Mouse (Mus musculus) forebrain, embryonic 15.5 days (tissue): ENCODE measurements around the gene Mmp1b. TPM values are rescaled to one million over a fixed set of nuclear protein-coding genes. Genes with fewer than 3 reads are reported as not detected.
"Not testable (repeated sequence)": the region's sequence is repeated elsewhere in the genome, so short reads cannot be mapped to it uniquely, and the experiment has no call there.

ENCODE experiments used
- ATAC-seq: fragments of 200-750 bp; cut with Nextera tagmentation; replicated peaks from 2 replicates; pipeline ENCODE4 v1.8.0; 2017; ENCODE audit warnings: mild to moderate bottlenecking, moderate TSS enrichment, moderate library complexity
- H3K27ac ChIP-seq: fragments of 300-500 bp; sonication (generic); replicated peaks from 2 replicates; pipeline ENCODE4 v1.5.1; 2015; ENCODE audit warnings: mild to moderate bottlenecking, inconsistent platforms
- H3K27me3 ChIP-seq: fragments of 300-500 bp; sonication (generic); 2 replicates; pipeline ENCODE4 v1.6.1; 2015; ENCODE audit warnings: inconsistent platforms
- H3K36me3 ChIP-seq: fragments of 300-500 bp; sonication (generic); 2 replicates; pipeline ENCODE4 v1.6.1; 2015; ENCODE audit warnings: mild to moderate bottlenecking, inconsistent platforms
- H3K4me1 ChIP-seq: fragments of 300-500 bp; sonication (generic); 2 replicates; pipeline ENCODE4 v1.6.1; 2015; ENCODE audit warnings: inconsistent platforms
- H3K4me2 ChIP-seq: fragments of 300-500 bp; sonication (generic); replicated peaks from 2 replicates; pipeline ENCODE4 v1.6.1; 2015; ENCODE audit warnings: mild to moderate bottlenecking, inconsistent platforms
- H3K4me3 ChIP-seq: fragments of 300-500 bp; sonication (generic); 2 replicates; pipeline ENCODE4 v1.5.1; 2015; ENCODE audit warnings: mild to moderate bottlenecking, inconsistent platforms
- H3K9ac ChIP-seq: fragments of 300-500 bp; sonication (generic); replicated peaks from 2 replicates; pipeline ENCODE4 v1.6.1; 2015; ENCODE audit warnings: mild to moderate bottlenecking, inconsistent platforms
- H3K9me3 ChIP-seq: fragments of 300-500 bp; sonication (generic); 2 replicates; pipeline ENCODE4 v1.6.1; 2016; ENCODE audit warnings: inconsistent platforms
- WGBS: fragments of 180-500 bp; shearing (Covaris S2); methylation state at CpG from one replicate; pipeline ENCODE4 v1.1.7; 2015; ENCODE audit warnings: mixed read lengths; 5-methylcytosine and 5-hydroxymethylcytosine counted together
- polyA plus RNA-seq: library from polyadenylated mRNA; unstranded; fragments of >200 nt; fragmentation: Nextera tagmentation; extraction: Ambion mirVana; gene quantifications from 2 replicates; pipeline ENCODE4 v1.2.1, GENCODE M21; 2015

Gene Mmp1b
- polyA plus RNA-seq, result not detected in 2 replicates

GRCm38 (mm10) chr9:7387947-7388346 lies at the start of gene Mmp1b:
Gene Mmp1b, minus strand, starts transcription at chr9:7388047.
- no peak for ATAC-seq
- no peak within 1 kb of the TSS for H3K4me2 ChIP-seq
- no peaks in the 10 kb centered on the region for H3K36me3 ChIP-seq
- H3K27me3 ChIP-seq, result no peaks in the 10 kb centered on the region
- H3K27ac ChIP-seq, result no peak within 1 kb of the TSS
- H3K4me3 ChIP-seq, result no peak within 1 kb of the TSS
- no peaks in the 10 kb centered on the region for H3K4me1 ChIP-seq
- H3K9me3 ChIP-seq, result no peaks in the 10 kb centered on the region
- H3K9ac ChIP-seq, result no peak within 1 kb of the TSS

GRCm38 (mm10) chr9:7396556-7396955 lies 8.7 kb upstream of the Mmp1b start:
- H3K27ac ChIP-seq, H3K27me3 ChIP-seq, ATAC-seq, H3K4me2 ChIP-seq, H3K4me1 ChIP-seq, H3K9ac ChIP-seq, H3K36me3 ChIP-seq, H3K4me3 ChIP-seq, H3K9me3 ChIP-seq: not testable (repeated sequence)
- WGBS, result 88% methylated on average over 8 of the region's 8 CpGs

GRCm38 (mm10) chr9:7354535-7354934 lies 33.3 kb downstream of the Mmp1b start:
- Histone ChIP-seq H3K4me1 (no peaks in the 10 kb centered on the region), H3K9me3 (no peaks in the 10 kb centered on the region), H3K4me2 (no peak overlapping the region), H3K36me3 (no peaks in the 10 kb centered on the region), H3K9ac (no peak overlapping the region), H3K27ac (no peak overlapping the region), H3K27me3 (no peaks in the 10 kb centered on the region), H3K4me3 (no peak overlapping the region)
- 79% methylated on average over 3 of the region's 3 CpGs for WGBS
- ATAC-seq, result no peak

- Histone ChIP-seq H3K4me2 (no peak overlapping the region), H3K9ac (no peak overlapping the region), H3K27me3 (no peaks in the 10 kb centered on the region), H3K36me3 (no peaks in the 10 kb centered on the region), H3K27ac (no peak overlapping the region), H3K4me1 (no peaks in the 10 kb centered on the region), H3K9me3 (no peaks in the 10 kb centered on the region), H3K4me3 (no peak overlapping the region)
- ATAC-seq, result no peak
- whole genome bisulfite sequencing, result 91% methylated on average over 2 of the region's 2 CpGs
Observed at GRCm38 (mm10) chr9:7345513-7345912, 42.3 kb downstream of the Mmp1b start.

- no peak within 1 kb of the TSS for H3K4me2 ChIP-seq
- no peaks in the 10 kb centered on the region for H3K27me3 ChIP-seq
- H3K36me3 ChIP-seq, result no peaks in the 10 kb centered on the region
- no peak within 1 kb of the TSS for H3K9ac ChIP-seq
- H3K27ac ChIP-seq, result no peak within 1 kb of the TSS
- no peak within 1 kb of the TSS for H3K4me3 ChIP-seq
- H3K4me1 ChIP-seq, result no peaks in the 10 kb centered on the region
- ATAC-seq, result no peak
- H3K9me3 ChIP-seq, result no peaks in the 10 kb centered on the region
Observed at GRCm38 (mm10) chr9:7344107-7344506, 43.7 kb downstream of the Mmp1b start, which contains the start of gene Mmp12. Gene Mmp12, plus strand, starts transcription at chr9:7344381.

GRCm38 (mm10) chr9:7336740-7337483 lies 50.9 kb downstream of the Mmp1b start:
- H3K4me3 ChIP-seq, result no peak overlapping the region
- no peaks in the 10 kb centered on the region for H3K9me3 ChIP-seq
- no peaks in the 10 kb centered on the region for H3K4me1 ChIP-seq
- H3K4me2 ChIP-seq, result no peak overlapping the region
- H3K9ac ChIP-seq, result no peak overlapping the region
- no peak for ATAC-seq
- H3K36me3 ChIP-seq, result no peaks in the 10 kb centered on the region
- no peak overlapping the region for H3K27ac ChIP-seq
- no peaks in the 10 kb centered on the region for H3K27me3 ChIP-seq

GRCm38 (mm10) chr9:7335766-7336680 lies 51.8 kb downstream of the Mmp1b start:
- 91% methylated on average over 5 of the region's 6 CpGs for WGBS
- no peak for ATAC-seq
- Histone ChIP-seq H3K27me3 (no peaks in the 10 kb centered on the region), H3K9me3 (no peaks in the 10 kb centered on the region), H3K27ac (no peak overlapping the region), H3K4me3 (no peak overlapping the region), H3K4me2 (no peak overlapping the region), H3K4me1 (no peaks in the 10 kb centered on the region), H3K36me3 (no peaks in the 10 kb centered on the region), H3K9ac (no peak overlapping the region)

GRCm38 (mm10) chr9:7331847-7332246 lies 56.0 kb downstream of the Mmp1b start:
- no peaks in the 10 kb centered on the region for H3K9me3 ChIP-seq
- H3K27me3 ChIP-seq, result no peaks in the 10 kb centered on the region
- no peak overlapping the region for H3K4me3 ChIP-seq
- no peaks in the 10 kb centered on the region for H3K36me3 ChIP-seq
- no peaks in the 10 kb centered on the region for H3K4me1 ChIP-seq
- no peak for ATAC-seq
- no peak overlapping the region for H3K4me2 ChIP-seq
- H3K27ac ChIP-seq, result no peak overlapping the region
- no peak overlapping the region for H3K9ac ChIP-seq

Other genes with a start within 250 kb of the Mmp1b start
- gene Dync2h1, start 203.6 kb downstream of the Mmp1b start, polyA plus RNA-seq, result 21.1 and 23.2 TPM in 2 replicates
- 119 and 132 TPM in 2 replicates for gene Dcun1d5, start 203.5 kb downstream of the Mmp1b start, polyA plus RNA-seq
- not detected in 2 replicates for gene Mmp13, start 115.5 kb downstream of the Mmp1b start, polyA plus RNA-seq
- gene Mmp12, start 43.7 kb downstream of the Mmp1b start, polyA plus RNA-seq, result not detected in 2 replicates
- gene Mmp3, start 57.8 kb upstream of the Mmp1b start, polyA plus RNA-seq, result not detected in 2 replicates
- gene Mmp10, start 114.3 kb upstream of the Mmp1b start, polyA plus RNA-seq, result not detected in 2 replicates
- 0.08 TPM in 1 of 2 replicates, not detected in the other for gene Mmp8, start 170.4 kb upstream of the Mmp1b start, polyA plus RNA-seq
- gene Mmp27, start 183.3 kb upstream of the Mmp1b start, polyA plus RNA-seq, result not detected in 2 replicates
- gene Mmp20, start 240.2 kb upstream of the Mmp1b start, polyA plus RNA-seq, result not detected in 2 replicates